Mouse (Mus musculus): Measurements from ENCODE around the gene Itga10.

- no peak for TF ChIP-seq POLR2A (IDR thresholded peaks at IDR 0.05; ENCODE audit: low read depth, low read length)
- TF ChIP-seq CTCF (IDR thresholded peaks at IDR 0.05; ENCODE audit: borderline replicate concordance, insufficient read depth, low read length) = peak; percentile 82
Observed at GRCm38 (mm10) chr3:96707903-96708683, 62.7 kb downstream of the Itga10 start, which contains the start of gene Nudt17.
